Mouse (Mus musculus): ENCODE results near the gene Nt5c. TPM values are rescaled to one million over a fixed set of nuclear protein-coding genes. Genes with fewer than 3 reads are reported as not detected.
A peak's percentile ranks its signal among the peaks of the same experiment; 100 is the strongest.
"Not testable (repeated sequence)": the region's sequence is repeated elsewhere in the genome, so short reads cannot be mapped to it uniquely, and the experiment has no call there.

Nt5c gene
- polyA plus RNA-seq, 1 experiment, result 4.8 TPM

- H3K9me3 ChIP-seq (ENCODE audit: control insufficient read depth, low read length), result no peaks in the 10 kb centered on the region
- peaks cover 72% of the 10 kb centered on the region for H3K4me1 ChIP-seq (ENCODE audit: control insufficient read depth)
- H3K36me3 ChIP-seq (ENCODE audit: control insufficient read depth), result peaks cover 24% of the 10 kb centered on the region
- H3K27me3 ChIP-seq (ENCODE audit: control insufficient read depth), result no peaks in the 10 kb centered on the region
- peak overlapping the region; percentile 85 for H3K4me3 ChIP-seq (replicated peaks)
- TF ChIP-seq TAL1 (IDR thresholded peaks at IDR 0.05; ENCODE audit: low read length) (no peak), GATA1 (IDR thresholded peaks at IDR 0.05; ENCODE audit: low read length) (no peak)
Observed at GRCm38 (mm10) chr11:115512407-115513183, 20.9 kb upstream of the Nt5c start.

GRCm38 (mm10) chr11:115512004-115512403 is 20.3 kb upstream of the Nt5c start:
- H3K27me3 ChIP-seq (ENCODE audit: control insufficient read depth), result no peaks in the 10 kb centered on the region
- peaks cover 27% of the 10 kb centered on the region for H3K36me3 ChIP-seq (ENCODE audit: control insufficient read depth)
- TF ChIP-seq GATA1 (IDR thresholded peaks at IDR 0.05; ENCODE audit: low read length) (no peak), TAL1 (IDR thresholded peaks at IDR 0.05; ENCODE audit: low read length) (no peak)
- peaks cover 78% of the 10 kb centered on the region for H3K4me1 ChIP-seq (ENCODE audit: control insufficient read depth)
- peak overlapping the region; percentile 85 for H3K4me3 ChIP-seq (replicated peaks)
- H3K9me3 ChIP-seq (ENCODE audit: control insufficient read depth, low read length), result no peaks in the 10 kb centered on the region

- TF ChIP-seq GATA1 (IDR thresholded peaks at IDR 0.05; ENCODE audit: low read length) (peak; percentile 73), TAL1 (IDR thresholded peaks at IDR 0.05; ENCODE audit: low read length) (peak; percentile 78)
- Histone ChIP-seq H3K4me1 (ENCODE audit: control insufficient read depth) (peaks cover 86% of the 10 kb centered on the region), H3K27me3 (ENCODE audit: control insufficient read depth) (no peaks in the 10 kb centered on the region), H3K4me3 (replicated peaks) (peak overlapping the region; percentile 85), H3K9me3 (ENCODE audit: control insufficient read depth, low read length) (no peaks in the 10 kb centered on the region), H3K36me3 (ENCODE audit: control insufficient read depth) (peaks cover 28% of the 10 kb centered on the region)
Observed at GRCm38 (mm10) chr11:115511121-115511520, 19.5 kb upstream of the Nt5c start.

GRCm38 (mm10) chr11:115510507-115510888 is 18.8 kb upstream of the Nt5c start:
- no peak for TF ChIP-seq GATA1 (IDR thresholded peaks at IDR 0.05; ENCODE audit: low read length)
- TF ChIP-seq TAL1 (IDR thresholded peaks at IDR 0.05; ENCODE audit: low read length), result no peak
- Histone ChIP-seq H3K27me3 (ENCODE audit: control insufficient read depth) (no peaks in the 10 kb centered on the region), H3K9me3 (ENCODE audit: control insufficient read depth, low read length) (no peaks in the 10 kb centered on the region), H3K4me1 (ENCODE audit: control insufficient read depth) (peaks cover 93% of the 10 kb centered on the region), H3K36me3 (ENCODE audit: control insufficient read depth) (peaks cover 32% of the 10 kb centered on the region), H3K4me3 (replicated peaks) (peak overlapping the region; percentile 85)

GRCm38 (mm10) chr11:115509773-115510506 is 18.3 kb upstream of the Nt5c start:
- H3K4me1 ChIP-seq (ENCODE audit: control insufficient read depth), result peaks cover 94% of the 10 kb centered on the region
- no peak for TF ChIP-seq TAL1 (IDR thresholded peaks at IDR 0.05; ENCODE audit: low read length)
- no peak for TF ChIP-seq GATA1 (IDR thresholded peaks at IDR 0.05; ENCODE audit: low read length)
- no peaks in the 10 kb centered on the region for H3K9me3 ChIP-seq (ENCODE audit: control insufficient read depth, low read length)
- H3K36me3 ChIP-seq (ENCODE audit: control insufficient read depth), result peaks cover 38% of the 10 kb centered on the region
- peak overlapping the region; percentile 85 for H3K4me3 ChIP-seq (replicated peaks)
- no peaks in the 10 kb centered on the region for H3K27me3 ChIP-seq (ENCODE audit: control insufficient read depth)

- Histone ChIP-seq H3K4me1 (ENCODE audit: control insufficient read depth) (peaks cover 90% of the 10 kb centered on the region), H3K9me3 (ENCODE audit: control insufficient read depth, low read length) (no peaks in the 10 kb centered on the region), H3K36me3 (ENCODE audit: control insufficient read depth) (peaks cover 54% of the 10 kb centered on the region), H3K4me3 (replicated peaks) (no peak overlapping the region), H3K27me3 (ENCODE audit: control insufficient read depth) (no peaks in the 10 kb centered on the region)
- no peak for TF ChIP-seq TAL1 (IDR thresholded peaks at IDR 0.05; ENCODE audit: low read length)
Observed at GRCm38 (mm10) chr11:115508061-115508460, 16.4 kb upstream of the Nt5c start.

GRCm38 (mm10) chr11:115506586-115506985 is 14.9 kb upstream of the Nt5c start:
- Histone ChIP-seq H3K36me3 (ENCODE audit: control insufficient read depth) (peaks cover 65% of the 10 kb centered on the region), H3K4me3 (replicated peaks) (peak overlapping the region; percentile 32), H3K9me3 (ENCODE audit: control insufficient read depth, low read length) (no peaks in the 10 kb centered on the region), H3K27me3 (ENCODE audit: control insufficient read depth) (no peaks in the 10 kb centered on the region), H3K4me1 (ENCODE audit: control insufficient read depth) (peaks cover 78% of the 10 kb centered on the region)
- TF ChIP-seq GATA1 (IDR thresholded peaks at IDR 0.05; ENCODE audit: low read length) (peak; percentile 74), TAL1 (IDR thresholded peaks at IDR 0.05; ENCODE audit: low read length) (no peak)

- Histone ChIP-seq H3K9me3 (ENCODE audit: control insufficient read depth, low read length) (no peaks in the 10 kb centered on the region), H3K4me1 (ENCODE audit: control insufficient read depth) (peaks cover 41% of the 10 kb centered on the region), H3K4me3 (replicated peaks) (no peak overlapping the region), H3K27me3 (ENCODE audit: control insufficient read depth) (no peaks in the 10 kb centered on the region), H3K36me3 (ENCODE audit: control insufficient read depth) (peaks cover 83% of the 10 kb centered on the region)
- TF ChIP-seq TAL1 (IDR thresholded peaks at IDR 0.05; ENCODE audit: low read length), result no peak
- TF ChIP-seq GATA1 (IDR thresholded peaks at IDR 0.05; ENCODE audit: low read length), result no peak
Observed at GRCm38 (mm10) chr11:115502636-115503035, 11.0 kb upstream of the Nt5c start.

- H3K36me3 ChIP-seq (ENCODE audit: control insufficient read depth), result peaks cover 51% of the 10 kb centered on the region
- H3K27me3 ChIP-seq (ENCODE audit: control insufficient read depth), result not testable (repeated sequence)
Observed at GRCm38 (mm10) chr11:115496559-115496958, 4.9 kb upstream of the Nt5c start.

More at GRCm38 (mm10) chr11:115496559-115496958, 4.9 kb upstream of the Nt5c start:
- peaks cover 19% of the 10 kb centered on the region for H3K4me1 ChIP-seq (ENCODE audit: control insufficient read depth)
- not testable (repeated sequence) for H3K9me3 ChIP-seq (ENCODE audit: control insufficient read depth, low read length); H3K4me3 ChIP-seq (replicated peaks)

Measured in erythroblast, embryonic 14.5 days (primary cell).